Mouse (Mus musculus) gastrocnemius, adult 2 months (tissue): ENCODE results near the gene Josd1. TPM values are rescaled to one million over a fixed set of nuclear protein-coding genes. Genes with fewer than 3 reads are reported as not detected.

ENCODE experiments used
- DNase-seq: peaks from one replicate; pipeline ENCODE4 v3.0.0; 2022
- H3K27ac ChIP-seq: fragments of 200-600 bp; 2 replicates; pipeline ENCODE4 v1.8.1; 2022; ENCODE audit warnings: mild to moderate bottlenecking
- H3K4me3 ChIP-seq: fragments of 200-600 bp; 2 replicates; pipeline ENCODE4 v1.8.1; 2022; ENCODE audit warnings: mild to moderate bottlenecking, moderate library complexity
- CTCF ChIP-seq: fragments of 200-600 bp; IDR thresholded peaks from 2 replicates; pipeline ENCODE4 v1.8.1; 2022; ENCODE audit warnings: antibody characterized with exemption, mild to moderate bottlenecking, moderate library complexity
- intact Hi-C: fragments of 180-260 bp; cut with DNase I; formaldehyde crosslinking; loops from one replicate; pipeline ENCODE4 v1.15.1; 2025
- total RNA-seq, 2 experiments: library from RNA; stranded (reverse); gene quantifications; 2 replicates each; pipeline ENCODE4 v1.2.3; 2021

The Josd1 gene
- total RNA-seq, 2 experiments from 2014 or later = 12.3 to 18.7 TPM

- no peak for TF ChIP-seq CTCF
- peak overlapping the region; percentile 52; the same call in 1 of the 2 replicates for H3K27ac ChIP-seq
- intact Hi-C loops = no loop called here
- no peak for DNase-seq
- peak overlapping the region; percentile 11; the same call in 1 of the 2 replicates for H3K4me3 ChIP-seq
Observed at GRCm38 (mm10) chr15:79641135-79641817, 46.4 kb downstream of the Josd1 start.

- intact Hi-C loops = no loop called here
- no peak for DNase-seq
- H3K27ac ChIP-seq = no peak overlapping the region
- no peak overlapping the region for H3K4me3 ChIP-seq
- no peak for TF ChIP-seq CTCF
Observed at GRCm38 (mm10) chr15:79630471-79630870, 57.2 kb downstream of the Josd1 start.

Other genes starting within 250 kb of the Josd1 start
- gene Csnk1e, start 232.4 kb downstream of the Josd1 start, total RNA-seq = 10 to 100 TPM; 41.8 to 61.4 TPM
- gene Kcnj4, start 182.7 kb downstream of the Josd1 start, total RNA-seq = under 1 TPM in 1 of 2 experiments, not detected in 1; 0.10 TPM
- gene Kdelr3, start 171.5 kb downstream of the Josd1 start, total RNA-seq = 1 to 10 TPM; 1.9 to 3.7 TPM
- gene Ddx17, start 141.2 kb downstream of the Josd1 start, total RNA-seq = 10 to 100 TPM; 80.2 to 86.8 TPM
- not detected for gene Dmc1, start 82.8 kb downstream of the Josd1 start, total RNA-seq
- under 1 TPM; 0.47 to 0.84 TPM for gene Fam227a, start 29.0 kb downstream of the Josd1 start, total RNA-seq
- 10 to 100 TPM; 11.8 to 15.6 TPM for gene Cby1, start 28.7 kb downstream of the Josd1 start, total RNA-seq
- gene Tomm22, start 17.1 kb downstream of the Josd1 start, total RNA-seq = 10 to 100 TPM; 52.8 to 78.6 TPM
- gene Gtpbp1, start 2.9 kb upstream of the Josd1 start, total RNA-seq = 10 to 100 TPM; 24.4 to 28.5 TPM
- 10 to 100 TPM; 88.4 to 92.5 TPM for gene Sun2, start 54.6 kb upstream of the Josd1 start, total RNA-seq
- gene Dnal4, start 89.9 kb upstream of the Josd1 start, total RNA-seq = 1 to 10 TPM; 4.2 to 6.2 TPM
- gene Nptxr, start 116.8 kb upstream of the Josd1 start, total RNA-seq = 1 to 10 TPM in 1 of 2 experiments, under 1 TPM in 1; 0.46 to 1.0 TPM
- gene Npcd, start 146.3 kb upstream of the Josd1 start, total RNA-seq = under 1 TPM; 0.22 to 0.38 TPM
- gene Cbx6, start 146.8 kb upstream of the Josd1 start, total RNA-seq = 10 to 100 TPM in 1 of 2 experiments, 1 to 10 TPM in 1; 8.4 to 12.6 TPM
- gene Apobec3, start 203.7 kb upstream of the Josd1 start, total RNA-seq = 1 to 10 TPM; 2.4 to 2.6 TPM